Mouse (Mus musculus) limb, embryonic 13.5 days (tissue): Measurements from ENCODE around the gene Ttll1. TPM values are rescaled to one million over a fixed set of nuclear protein-coding genes. Genes with fewer than 3 reads are reported as not detected.

ENCODE experiments used
- ATAC-seq: fragments of 200-750 bp; cut with Nextera tagmentation; 2 replicates; pipeline ENCODE4 v1.8.0; 2017; ENCODE audit warnings: low read depth, moderate number of reproducible peaks, moderate TSS enrichment; ENCODE audit not compliant: low FRiP score
- H3K27ac ChIP-seq: fragments of 300-500 bp; sonication (generic); 2 replicates; pipeline ENCODE4 v1.5.1; 2015; ENCODE audit warnings: inconsistent platforms, mild to moderate bottlenecking, moderate library complexity
- H3K27me3 ChIP-seq: fragments of 300-500 bp; sonication (generic); 2 replicates; pipeline ENCODE4 v1.6.1; 2015; ENCODE audit warnings: mild to moderate bottlenecking, inconsistent platforms
- H3K36me3 ChIP-seq: fragments of 300-500 bp; sonication (generic); 2 replicates; pipeline ENCODE4 v1.6.1; 2015; ENCODE audit warnings: inconsistent platforms, mild to moderate bottlenecking, moderate library complexity
- H3K4me1 ChIP-seq: fragments of 300-500 bp; sonication (generic); 2 replicates; pipeline ENCODE4 v1.6.1; 2015; ENCODE audit warnings: inconsistent platforms
- H3K4me2 ChIP-seq: fragments of 300-500 bp; sonication (generic); replicated peaks from 2 replicates; pipeline ENCODE4 v1.6.1; 2015; ENCODE audit warnings: inconsistent platforms, mild to moderate bottlenecking, moderate library complexity
- H3K4me3 ChIP-seq: fragments of 300-500 bp; sonication (generic); 2 replicates; pipeline ENCODE4 v1.5.1; 2015; ENCODE audit warnings: moderate library complexity, mild to moderate bottlenecking, inconsistent platforms
- H3K9ac ChIP-seq: fragments of 300-500 bp; sonication (generic); 2 replicates; pipeline ENCODE4 v1.6.1; 2015; ENCODE audit warnings: mild to moderate bottlenecking, inconsistent platforms
- H3K9me3 ChIP-seq: fragments of 300-500 bp; sonication (generic); 2 replicates; pipeline ENCODE4 v1.6.1; 2016; ENCODE audit warnings: inconsistent platforms
- WGBS: fragments of 180-500 bp; shearing (Covaris S2); methylation state at CpG from one replicate; pipeline ENCODE4 v1.1.7; 2015; 5-methylcytosine and 5-hydroxymethylcytosine counted together
- polyA plus RNA-seq: library from polyadenylated mRNA; unstranded; fragments of >200 nt; fragmentation: Nextera tagmentation; extraction: Ambion mirVana; gene quantifications from 2 replicates; pipeline ENCODE4 v1.2.1, GENCODE M21; 2015

Ttll1 gene
- polyA plus RNA-seq, 1 experiment from 2014 or later, result 23.4 TPM

GRCm38 (mm10) chr15:83494572-83494920 is 16.1 kb downstream of the Ttll1 start:
- H3K9ac ChIP-seq, result no peak overlapping the region
- H3K36me3 ChIP-seq, result peaks cover 90% of the 10 kb centered on the region
- 75% methylated on average over 6 of the region's 6 CpGs for WGBS
- H3K9me3 ChIP-seq, result no peaks in the 10 kb centered on the region
- no peaks in the 10 kb centered on the region for H3K4me1 ChIP-seq
- no peak overlapping the region for H3K27ac ChIP-seq
- H3K4me2 ChIP-seq, result no peak overlapping the region
- no peak overlapping the region for H3K4me3 ChIP-seq
- no peak for ATAC-seq
- H3K27me3 ChIP-seq, result no peaks in the 10 kb centered on the region

- H3K27ac ChIP-seq, result no peak overlapping the region
- no peak overlapping the region for H3K4me3 ChIP-seq
- no peaks in the 10 kb centered on the region for H3K4me1 ChIP-seq
- no peaks in the 10 kb centered on the region for H3K27me3 ChIP-seq
- no peak for ATAC-seq
- no peaks in the 10 kb centered on the region for H3K9me3 ChIP-seq
- WGBS, result 74% methylated on average over 7 of the region's 7 CpGs
- no peak overlapping the region for H3K9ac ChIP-seq
- peaks cover 85% of the 10 kb centered on the region for H3K36me3 ChIP-seq
- H3K4me2 ChIP-seq, result no peak overlapping the region
These were observed 16.7 kb downstream of the Ttll1 start for GRCm38 (mm10) chr15:83493856-83494571.

GRCm38 (mm10) chr15:83491891-83492290 is 18.8 kb downstream of the Ttll1 start:
- no peaks in the 10 kb centered on the region for H3K27me3 ChIP-seq
- WGBS, result 80% methylated on average over 5 of the region's 5 CpGs
- H3K36me3 ChIP-seq, result peaks cover 74% of the 10 kb centered on the region
- H3K9ac ChIP-seq, result no peak overlapping the region
- H3K4me3 ChIP-seq, result no peak overlapping the region
- H3K4me2 ChIP-seq, result no peak overlapping the region
- no peaks in the 10 kb centered on the region for H3K9me3 ChIP-seq
- H3K27ac ChIP-seq, result no peak overlapping the region
- ATAC-seq, result no peak
- H3K4me1 ChIP-seq, result no peaks in the 10 kb centered on the region

- no peak overlapping the region for H3K9ac ChIP-seq
- no peak for ATAC-seq
- no peak overlapping the region for H3K4me3 ChIP-seq
- no peaks in the 10 kb centered on the region for H3K27me3 ChIP-seq
- no peaks in the 10 kb centered on the region for H3K4me1 ChIP-seq
- H3K27ac ChIP-seq, result no peak overlapping the region
- no peaks in the 10 kb centered on the region for H3K9me3 ChIP-seq
- H3K36me3 ChIP-seq, result peaks cover 64% of the 10 kb centered on the region
- no peak overlapping the region for H3K4me2 ChIP-seq
- WGBS, result 93% methylated on average over 20 of the region's 20 CpGs
These were observed 21.2 kb downstream of the Ttll1 start for GRCm38 (mm10) chr15:83489471-83489870.

GRCm38 (mm10) chr15:83487477-83488115 is 23.1 kb downstream of the Ttll1 start:
- Histone ChIP-seq H3K27me3 (no peaks in the 10 kb centered on the region), H3K27ac (no peak overlapping the region), H3K4me1 (no peaks in the 10 kb centered on the region), H3K9me3 (no peaks in the 10 kb centered on the region), H3K36me3 (peaks cover 54% of the 10 kb centered on the region), H3K4me2 (no peak overlapping the region), H3K4me3 (no peak overlapping the region), H3K9ac (no peak overlapping the region)
- WGBS, result 81% methylated on average over 9 of the region's 9 CpGs
- ATAC-seq, result no peak

GRCm38 (mm10) chr15:83484311-83484710 is 26.4 kb downstream of the Ttll1 start:
- ATAC-seq, result no peak
- Histone ChIP-seq H3K9ac (no peak overlapping the region), H3K27ac (no peak overlapping the region), H3K9me3 (no peaks in the 10 kb centered on the region), H3K4me2 (no peak overlapping the region), H3K4me1 (no peaks in the 10 kb centered on the region), H3K4me3 (no peak overlapping the region), H3K36me3 (peaks cover 29% of the 10 kb centered on the region), H3K27me3 (no peaks in the 10 kb centered on the region)
- WGBS, result 79% methylated on average over 10 of the region's 10 CpGs

GRCm38 (mm10) chr15:83483482-83483881 is 27.2 kb downstream of the Ttll1 start:
- Histone ChIP-seq H3K4me3 (no peak overlapping the region), H3K36me3 (peaks cover 29% of the 10 kb centered on the region), H3K9me3 (no peaks in the 10 kb centered on the region), H3K4me1 (no peaks in the 10 kb centered on the region), H3K9ac (no peak overlapping the region), H3K27ac (no peak overlapping the region), H3K27me3 (no peaks in the 10 kb centered on the region), H3K4me2 (no peak overlapping the region)
- 43% methylated on average over 2 of the region's 2 CpGs for WGBS
- no peak for ATAC-seq

- H3K4me1 ChIP-seq, result no peaks in the 10 kb centered on the region
- no peaks in the 10 kb centered on the region for H3K27me3 ChIP-seq
- H3K36me3 ChIP-seq, result peaks cover 23% of the 10 kb centered on the region
- H3K4me2 ChIP-seq, result no peak overlapping the region
- no peak for ATAC-seq
- no peak overlapping the region for H3K27ac ChIP-seq
- WGBS, result 78% methylated on average over 8 of the region's 8 CpGs
- H3K9ac ChIP-seq, result no peak overlapping the region
- no peak overlapping the region for H3K4me3 ChIP-seq
- no peaks in the 10 kb centered on the region for H3K9me3 ChIP-seq
These were observed 28.0 kb downstream of the Ttll1 start for GRCm38 (mm10) chr15:83482645-83483224.

GRCm38 (mm10) chr15:83481236-83481780 is 29.4 kb downstream of the Ttll1 start:
- Histone ChIP-seq H3K27me3 (no peaks in the 10 kb centered on the region), H3K9ac (no peak overlapping the region), H3K4me3 (no peak overlapping the region), H3K9me3 (no peaks in the 10 kb centered on the region), H3K4me1 (no peaks in the 10 kb centered on the region), H3K27ac (no peak overlapping the region), H3K36me3 (peaks cover 14% of the 10 kb centered on the region), H3K4me2 (no peak overlapping the region)
- WGBS, result 66% methylated on average over 10 of the region's 10 CpGs
- no peak for ATAC-seq

GRCm38 (mm10) chr15:83479818-83480217 is 30.9 kb downstream of the Ttll1 start:
- WGBS, result 81% methylated on average over 4 of the region's 4 CpGs
- Histone ChIP-seq H3K36me3 (0 out of 2 replicates have a peak, but pooled peaks cover 7% of the 10 kb centered on the region), H3K9ac (no peak overlapping the region), H3K4me3 (no peak overlapping the region), H3K9me3 (no peaks in the 10 kb centered on the region), H3K27ac (no peak overlapping the region), H3K27me3 (no peaks in the 10 kb centered on the region), H3K4me2 (no peak overlapping the region), H3K4me1 (peaks cover 1% of the 10 kb centered on the region)
- no peak for ATAC-seq

- no peak overlapping the region for H3K4me3 ChIP-seq
- peaks cover 15% of the 10 kb centered on the region for H3K4me1 ChIP-seq
- no peaks in the 10 kb centered on the region for H3K36me3 ChIP-seq
- ATAC-seq, result no peak
- no peaks in the 10 kb centered on the region for H3K9me3 ChIP-seq
- no peaks in the 10 kb centered on the region for H3K27me3 ChIP-seq
- 65% methylated on average over 3 of the region's 3 CpGs for WGBS
- H3K27ac ChIP-seq, result no peak overlapping the region
- no peak overlapping the region for H3K4me2 ChIP-seq
- no peak overlapping the region for H3K9ac ChIP-seq
These were observed 32.6 kb downstream of the Ttll1 start for GRCm38 (mm10) chr15:83478096-83478495.

- H3K4me1 ChIP-seq, result peaks cover 15% of the 10 kb centered on the region
- H3K4me2 ChIP-seq, result no peak overlapping the region
- no peak overlapping the region for H3K27ac ChIP-seq
- H3K9ac ChIP-seq, result no peak overlapping the region
- H3K9me3 ChIP-seq, result no peaks in the 10 kb centered on the region
- no peaks in the 10 kb centered on the region for H3K36me3 ChIP-seq
- no peak overlapping the region for H3K4me3 ChIP-seq
- 79% methylated on average over 12 of the region's 12 CpGs for WGBS
- no peak for ATAC-seq
- no peaks in the 10 kb centered on the region for H3K27me3 ChIP-seq
These were observed 34.0 kb downstream of the Ttll1 start for GRCm38 (mm10) chr15:83476593-83477273.
